Mouse (Mus musculus): ENCODE data around the gene Acadvl.
A peak's percentile ranks its signal among the peaks of the same experiment; 100 is the strongest.

The Acadvl gene

GRCm38 (mm10) chr11:70001865-70002264 is 13.3 kb downstream of the Acadvl start:
- no peak for DNase-seq (ENCODE audit: low spot score in 2 of 2)

GRCm38 (mm10) chr11:70001159-70001558 is 14.1 kb downstream of the Acadvl start:
- no peak for DNase-seq (ENCODE audit: low spot score in 2 of 2)

GRCm38 (mm10) chr11:70000396-70000898 is 14.8 kb downstream of the Acadvl start, which contains the start of gene Dvl2:
Gene Dvl2, plus strand, starts transcription at chr11:70000595.
- DNase-seq (ENCODE audit: low spot score in 2 of 2), result peak; percentile 89

- DNase-seq (ENCODE audit: low spot score in 2 of 2), result no peak
These were observed 15.5 kb downstream of the Acadvl start for GRCm38 (mm10) chr11:69999666-70000065.

GRCm38 (mm10) chr11:69998567-69999491 is 16.4 kb downstream of the Acadvl start:
- DNase-seq (ENCODE audit: low spot score in 2 of 2), result no peak

- DNase-seq (ENCODE audit: low spot score in 2 of 2), result peak in 1 of 2 experiments; percentile 54
These were observed 18.1 kb downstream of the Acadvl start for GRCm38 (mm10) chr11:69997070-69997509.

GRCm38 (mm10) chr11:69996161-69997061 is 18.8 kb downstream of the Acadvl start:
- no peak for DNase-seq (ENCODE audit: low spot score in 2 of 2)

GRCm38 (mm10) chr11:69995391-69995960 is 19.7 kb downstream of the Acadvl start, which contains the start of gene Phf23:
Gene Phf23, plus strand, starts transcription at chr11:69995777.
- peak; percentile 97 to 98 for DNase-seq (ENCODE audit: low spot score in 2 of 2)

- DNase-seq (ENCODE audit: low spot score in 2 of 2), result no peak
These were observed 20.7 kb downstream of the Acadvl start for GRCm38 (mm10) chr11:69994401-69995090.

GRCm38 (mm10) chr11:69992932-69993331 is 22.3 kb downstream of the Acadvl start:
- DNase-seq (ENCODE audit: low spot score in 2 of 2), result no peak

GRCm38 (mm10) chr11:69992396-69992795 is 22.8 kb downstream of the Acadvl start:
- no peak for DNase-seq (ENCODE audit: low spot score in 2 of 2)

- DNase-seq (ENCODE audit: low spot score in 2 of 2), result no peak
These were observed 23.5 kb downstream of the Acadvl start for GRCm38 (mm10) chr11:69991711-69992110.

- DNase-seq (ENCODE audit: low spot score in 2 of 2), result peak; percentile 96 to 97
These were observed 24.1 kb downstream of the Acadvl start, which contains the start of gene Gabarap for GRCm38 (mm10) chr11:69990850-69991691. Gene Gabarap, plus strand, starts transcription at chr11:69991143.

GRCm38 (mm10) chr11:69989949-69990348 is 25.3 kb downstream of the Acadvl start:
- no peak for DNase-seq (ENCODE audit: low spot score in 2 of 2)

- DNase-seq (ENCODE audit: low spot score in 2 of 2), result no peak
These were observed 30.8 kb downstream of the Acadvl start for GRCm38 (mm10) chr11:69984431-69984830.

GRCm38 (mm10) chr11:69983377-69983776 is 31.8 kb downstream of the Acadvl start:
- no peak for DNase-seq (ENCODE audit: low spot score in 2 of 2)

GRCm38 (mm10) chr11:69982877-69983276 is 32.3 kb downstream of the Acadvl start:
- no peak for DNase-seq (ENCODE audit: low spot score in 2 of 2)

- DNase-seq (ENCODE audit: low spot score in 2 of 2), result no peak
These were observed 33.0 kb downstream of the Acadvl start, which contains the start of gene Elp5 for GRCm38 (mm10) chr11:69982225-69982624. Gene Elp5, minus strand, starts transcription at chr11:69982517.

GRCm38 (mm10) chr11:69981141-69981762 is 34.0 kb downstream of the Acadvl start, which contains the start of gene Ctdnep1:
Gene Ctdnep1, plus strand, starts transcription at chr11:69981156.
- no peak for DNase-seq (ENCODE audit: low spot score in 2 of 2)

All from frontal cortex, postnatal 36 days (tissue).